Mouse (Mus musculus) intestine, embryonic 14.5 days (tissue): ENCODE measurements around the gene Calhm2. TPM values are rescaled to one million over a fixed set of nuclear protein-coding genes. Genes with fewer than 3 reads are reported as not detected.

Experiments
- ATAC-seq: fragments of 200-750 bp; cut with Nextera tagmentation; replicated peaks from 2 replicates; pipeline ENCODE4 v1.8.0; 2017; ENCODE audit warnings: low read depth, moderate number of reproducible peaks, moderate TSS enrichment, moderate library complexity; ENCODE audit not compliant: low FRiP score, low TSS enrichment
- DNase-seq: peaks from one replicate; pipeline ENCODE4 v3.0.0-alpha.2; 2018; ENCODE audit warnings: low spot score
- H3K27ac ChIP-seq: fragments of 300-500 bp; sonication (generic); 2 replicates; pipeline ENCODE4 v1.5.1; 2014; ENCODE audit warnings: low read depth, mild to moderate bottlenecking, control low read depth
- H3K27me3 ChIP-seq: fragments of 300-500 bp; sonication (generic); replicated peaks from 2 replicates; pipeline ENCODE4 v1.6.1; 2014; ENCODE audit warnings: low read length, control low read depth; ENCODE audit not compliant: control insufficient read depth, insufficient read depth
- H3K36me3 ChIP-seq: fragments of 300-500 bp; sonication (generic); 2 replicates; pipeline ENCODE4 v1.6.1; 2014; ENCODE audit warnings: low read length, control low read depth; ENCODE audit not compliant: control insufficient read depth, insufficient read depth
- H3K4me1 ChIP-seq: fragments of 300-500 bp; sonication (generic); replicated peaks from 2 replicates; pipeline ENCODE4 v1.6.1; 2014; ENCODE audit warnings: low read length, control low read depth, mixed read lengths; ENCODE audit not compliant: control insufficient read depth, insufficient read depth
- H3K4me2 ChIP-seq: fragments of 300-500 bp; sonication (generic); 2 replicates; pipeline ENCODE4 v1.6.1; 2014; ENCODE audit warnings: low read length
- H3K4me3 ChIP-seq: fragments of 300-500 bp; sonication (generic); 2 replicates; pipeline ENCODE4 v1.5.1; 2014; ENCODE audit warnings: low read depth, low read length, control low read depth, mixed read lengths
- H3K9ac ChIP-seq: fragments of 300-500 bp; sonication (generic); 2 replicates; pipeline ENCODE4 v1.6.1; 2014; ENCODE audit warnings: mild to moderate bottlenecking, low read length
- H3K9me3 ChIP-seq: fragments of 300-500 bp; sonication (generic); 2 replicates; pipeline ENCODE4 v1.6.1; 2016; ENCODE audit warnings: low read length, control low read depth; ENCODE audit not compliant: control insufficient read depth
- WGBS: fragments of 180-500 bp; shearing (Covaris S2); extraction: QIAGEN DNeasy Blood & Tissue Kit; methylation state at CpG from one replicate; pipeline ENCODE4 v1.1.7; 2014; 5-methylcytosine and 5-hydroxymethylcytosine counted together
- polyA plus RNA-seq: library from polyadenylated mRNA; unstranded; fragments of >200 nt; fragmentation: Nextera tagmentation; extraction: Ambion mirVana; gene quantifications from 2 replicates; pipeline ENCODE4 v1.2.1, GENCODE M21; 2014

Calhm2 gene
- polyA plus RNA-seq, 1 experiment from 2014 or later = 2.5 TPM

DNA sequence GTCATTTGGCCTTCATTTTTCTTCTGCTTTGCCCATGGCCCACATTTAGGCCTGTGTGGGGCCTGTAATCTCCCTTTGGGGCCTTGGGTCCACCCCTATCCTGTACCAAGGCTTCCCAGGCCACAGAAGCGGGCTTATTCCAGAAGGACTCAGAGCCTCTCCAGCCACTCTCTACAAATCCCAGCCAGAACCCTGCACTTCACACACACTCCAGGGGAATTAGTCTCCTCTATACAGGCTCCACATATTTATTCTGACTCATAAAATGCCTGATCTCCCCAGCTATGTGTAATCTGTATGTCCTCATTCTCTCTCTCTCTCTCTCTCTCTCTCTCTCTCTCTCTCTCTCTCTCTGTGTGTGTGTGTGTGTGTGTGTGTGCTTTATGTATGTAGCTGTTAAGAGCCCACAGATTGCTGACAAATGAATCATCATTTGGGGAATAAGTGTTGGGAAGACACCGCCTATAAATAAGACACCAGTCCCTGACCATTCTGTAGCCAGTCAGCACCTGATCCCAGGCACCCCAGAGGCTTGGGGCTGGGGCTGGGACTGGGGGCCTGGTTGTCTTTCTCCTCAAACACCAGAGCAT is 38.9 kb upstream of the Calhm2 start:
- no peak overlapping the region for H3K4me2 ChIP-seq
- ATAC-seq (no peak), DNase-seq (no peak)
- H3K4me3 ChIP-seq = no peak overlapping the region
- H3K9ac ChIP-seq = no peak overlapping the region
- H3K36me3 ChIP-seq = no peaks in the 10 kb centered on the region
- H3K4me1 ChIP-seq = peaks cover 5% of the 10 kb centered on the region; the same call in 1 of the 2 replicates
- peaks cover 12% of the 10 kb centered on the region for H3K27me3 ChIP-seq
- H3K9me3 ChIP-seq = no peaks in the 10 kb centered on the region
- WGBS = 94% methylated on average over 2 of the region's 2 CpGs
- H3K27ac ChIP-seq = no peak overlapping the region

DNA sequence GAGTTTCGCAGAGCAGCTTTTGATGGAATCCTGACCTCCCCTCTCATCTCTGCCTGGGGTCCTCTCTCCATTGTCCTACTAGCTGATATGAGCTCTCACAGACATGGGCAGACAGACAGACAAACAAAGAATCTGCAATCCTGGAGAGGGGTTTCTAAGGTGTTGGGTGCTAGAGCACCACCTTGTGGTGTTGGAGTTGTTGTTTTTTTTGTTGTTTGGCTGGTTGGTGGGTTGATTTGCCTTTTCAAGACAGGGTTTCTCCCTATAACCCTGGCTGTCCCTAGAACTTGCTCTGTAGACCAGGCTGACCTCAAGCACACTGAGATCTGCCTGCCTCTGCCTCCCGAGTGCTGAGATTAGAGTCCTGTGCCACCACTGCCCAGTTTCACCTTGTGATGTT is 37.4 kb upstream of the Calhm2 start:
- DNase-seq = no peak

GRCm38 (mm10) chr19:47174515-47174914 is 36.4 kb upstream of the Calhm2 start:
- peaks cover 5% of the 10 kb centered on the region; the same call in 1 of the 2 replicates for H3K4me1 ChIP-seq
- H3K4me2 ChIP-seq = no peak overlapping the region
- no peaks in the 10 kb centered on the region for H3K36me3 ChIP-seq
- peaks cover 10% of the 10 kb centered on the region for H3K27me3 ChIP-seq
- H3K27ac ChIP-seq = no peak overlapping the region
- H3K9me3 ChIP-seq = no peaks in the 10 kb centered on the region
- DNase-seq (no peak), ATAC-seq (no peak)
- H3K4me3 ChIP-seq = no peak overlapping the region
- no peak overlapping the region for H3K9ac ChIP-seq
- 61% methylated on average over 3 of the region's 3 CpGs for WGBS

More for the DNA sequence above, 37.4 kb upstream of the Calhm2 start:
- Histone ChIP-seq H3K27me3 (peaks cover 12% of the 10 kb centered on the region), H3K9ac (no peak overlapping the region), H3K4me1 (peaks cover 5% of the 10 kb centered on the region; the same call in 1 of the 2 replicates), H3K4me3 (no peak overlapping the region), H3K4me2 (no peak overlapping the region), H3K27ac (no peak overlapping the region), H3K36me3 (no peaks in the 10 kb centered on the region), H3K9me3 (no peaks in the 10 kb centered on the region)
- 76% methylated on average over 2 of the region's 2 CpGs for WGBS
- no peak for ATAC-seq

DNA sequence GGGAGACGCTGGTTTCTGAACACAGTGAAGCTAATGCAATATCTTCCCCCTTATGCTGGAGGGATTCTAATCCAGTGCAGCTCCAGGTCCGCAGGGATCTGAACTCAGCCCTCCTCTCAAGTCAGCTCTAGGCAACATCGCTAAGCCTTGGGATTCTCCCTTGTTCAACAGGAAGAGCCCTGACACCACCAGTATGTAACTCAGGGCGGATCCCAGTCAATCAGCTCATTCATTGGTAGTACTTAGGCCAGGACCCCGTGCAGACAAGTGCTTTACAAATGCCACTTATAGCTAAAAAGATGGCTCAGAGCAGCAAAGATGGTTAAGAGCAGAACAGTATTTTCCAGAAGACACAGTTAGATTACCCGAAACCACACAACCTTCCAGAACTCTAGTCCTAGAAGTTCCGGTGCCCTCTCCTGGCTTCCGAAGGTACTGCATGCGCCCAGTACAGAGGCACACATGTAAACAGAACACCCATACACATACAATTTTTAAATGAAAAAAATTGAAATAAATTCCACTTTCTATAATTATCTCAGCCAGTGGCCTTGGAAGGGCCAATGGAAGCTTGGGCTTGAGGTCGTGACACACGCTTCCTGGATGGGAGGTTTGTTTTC is 30.8 kb upstream of the Calhm2 start:
- ATAC-seq = 0 out of 2 replicates have a peak, but pooled peaks have one; percentile 50

GRCm38 (mm10) chr19:47168223-47168622 is 30.1 kb upstream of the Calhm2 start:
- peak; percentile 67 for DNase-seq
- WGBS = 7% methylated on average over 13 of the region's 13 CpGs
- Histone ChIP-seq H3K4me3 (no peak overlapping the region), H3K9me3 (no peaks in the 10 kb centered on the region), H3K4me2 (peak overlapping the region; percentile 27), H3K27ac (no peak overlapping the region), H3K4me1 (no peaks in the 10 kb centered on the region), H3K9ac (no peak overlapping the region), H3K36me3 (no peaks in the 10 kb centered on the region), H3K27me3 (no peaks in the 10 kb centered on the region)
- 0 out of 2 replicates have a peak, but pooled peaks have one; percentile 58 for ATAC-seq

More for the DNA sequence above, 30.8 kb upstream of the Calhm2 start:
- 25% methylated on average over 11 of the region's 11 CpGs for WGBS
- Histone ChIP-seq H3K4me3 (no peak overlapping the region), H3K36me3 (no peaks in the 10 kb centered on the region), H3K4me1 (no peaks in the 10 kb centered on the region), H3K27ac (no peak overlapping the region), H3K9ac (no peak overlapping the region), H3K4me2 (peak overlapping the region; percentile 27), H3K27me3 (no peaks in the 10 kb centered on the region), H3K9me3 (no peaks in the 10 kb centered on the region)
- peak; percentile 96 for DNase-seq

DNA sequence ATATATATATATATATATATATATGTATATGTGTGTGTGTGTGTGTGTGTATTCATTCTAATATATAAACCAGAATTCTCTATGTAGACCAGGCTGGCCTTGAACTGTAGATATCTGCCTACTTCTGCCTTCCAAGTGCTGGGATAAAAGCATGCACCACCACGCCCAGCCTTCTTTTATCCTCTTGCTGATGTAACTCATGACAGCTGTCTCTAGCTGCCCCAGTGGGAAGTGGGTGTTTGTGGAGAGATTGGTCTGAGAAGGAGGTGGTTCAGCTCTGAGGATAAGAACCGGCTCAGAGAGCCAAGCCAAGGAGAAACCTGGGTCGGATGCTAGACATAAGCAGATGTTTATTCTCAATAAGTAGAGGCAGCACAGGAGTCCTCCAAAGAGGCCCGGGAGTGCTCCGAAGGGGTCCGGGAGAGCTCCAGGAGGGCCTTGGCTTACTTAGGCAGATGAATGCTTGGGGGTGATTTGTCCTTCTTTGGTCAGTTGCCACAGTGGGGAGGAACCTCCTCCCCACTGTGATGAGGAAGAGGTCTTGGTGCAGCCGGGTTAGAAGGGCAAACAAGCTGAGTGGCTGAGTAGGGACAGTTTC is 29.6 kb upstream of the Calhm2 start:
- WGBS = 49% methylated on average over 7 of the region's 7 CpGs
- no peaks in the 10 kb centered on the region for H3K4me1 ChIP-seq
- no peak overlapping the region for H3K4me3 ChIP-seq
- H3K36me3 ChIP-seq = no peaks in the 10 kb centered on the region
- no peaks in the 10 kb centered on the region for H3K27me3 ChIP-seq
- no peak overlapping the region for H3K4me2 ChIP-seq
- no peak overlapping the region for H3K27ac ChIP-seq
- H3K9me3 ChIP-seq = no peaks in the 10 kb centered on the region
- DNase-seq (no peak), ATAC-seq (no peak)
- no peak overlapping the region for H3K9ac ChIP-seq

- Histone ChIP-seq H3K27ac (no peak overlapping the region), H3K4me3 (no peak overlapping the region), H3K4me1 (no peaks in the 10 kb centered on the region), H3K9me3 (no peaks in the 10 kb centered on the region), H3K9ac (no peak overlapping the region), H3K4me2 (no peak overlapping the region), H3K36me3 (no peaks in the 10 kb centered on the region), H3K27me3 (no peaks in the 10 kb centered on the region)
- no peak for DNase-seq
- WGBS = 39% methylated on average over 3 of the region's 3 CpGs
- no peak for ATAC-seq
These were observed 28.7 kb upstream of the Calhm2 start for GRCm38 (mm10) chr19:47166758-47167157.

- Histone ChIP-seq H3K4me3 (no peak overlapping the region), H3K4me2 (no peak overlapping the region), H3K9ac (no peak overlapping the region), H3K27ac (no peak overlapping the region), H3K27me3 (no peaks in the 10 kb centered on the region), H3K4me1 (no peaks in the 10 kb centered on the region), H3K36me3 (no peaks in the 10 kb centered on the region), H3K9me3 (no peaks in the 10 kb centered on the region)
- no peak for ATAC-seq
- no peak for DNase-seq
- WGBS = 91% methylated on average over 6 of the region's 6 CpGs
These were observed 25.2 kb upstream of the Calhm2 start for GRCm38 (mm10) chr19:47163176-47163744.
